ENCODE assay signal across 8 mouse cellular contexts in the genomic region with DNA sequence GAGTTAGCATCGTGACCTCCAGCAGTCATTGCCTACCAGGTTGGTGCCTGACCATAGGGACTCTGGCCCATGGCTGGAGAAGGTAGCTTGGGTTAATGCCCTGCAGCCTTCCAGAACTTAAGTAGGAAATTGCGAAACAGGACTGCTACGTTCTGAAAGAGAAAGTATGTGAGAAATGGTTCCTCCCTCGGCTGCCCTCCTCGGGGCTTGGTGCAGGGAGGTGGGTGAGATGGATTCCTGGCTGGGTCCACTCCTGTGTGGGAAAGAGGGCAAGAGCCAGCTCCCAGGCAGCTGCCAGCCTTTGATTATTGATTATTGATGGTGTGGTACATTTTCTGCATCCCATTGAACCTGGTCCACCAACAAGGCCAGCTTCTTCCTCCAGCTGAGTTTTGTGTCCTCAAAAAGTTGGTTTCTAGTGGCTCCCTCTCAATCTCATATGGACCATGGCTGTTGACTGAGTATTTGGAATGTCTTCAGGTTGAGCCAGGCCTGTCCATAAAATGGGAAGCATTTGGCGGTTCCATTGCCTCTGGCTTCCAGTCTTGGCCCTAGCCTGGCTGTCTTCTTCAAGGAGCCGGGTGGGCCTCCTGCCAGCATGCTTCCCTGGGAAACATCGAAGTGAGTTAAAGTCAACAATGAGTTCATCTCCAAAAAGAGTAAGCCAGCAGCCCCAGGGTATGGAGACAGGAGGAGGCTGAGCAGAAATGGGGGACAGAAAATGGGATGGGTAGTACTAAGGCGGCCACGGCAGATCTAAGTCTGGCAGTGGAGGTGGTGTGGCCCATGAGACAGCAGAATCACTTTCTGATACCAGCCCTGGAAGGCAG. TPM values are rescaled to one million over a fixed set of nuclear protein-coding genes. Genes with fewer than 3 reads are reported as not detected.
DNase-seq lines count a peak whose midpoint lies in the region; ATAC-seq and TF ChIP-seq lines count a peak whose summit lies in the region.

A gene (plus strand): TSS at position 780 of the 830 bp plus-strand sequence.

- H3K9ac ChIP-seq in heart, embryonic 14.5 days (ENCODE audit: low read length): no peak within 1 kb of the TSS

- no peak for ATAC-seq in erythroblast, adult 5-6 weeks (replicated peaks; ENCODE audit: low FRiP score, poor library complexity, severe bottlenecking)
- no peak for ATAC-seq in heart, embryonic 14.5 days (ENCODE audit: insufficient number of reproducible peaks, insufficient read depth, low FRiP score, low read depth)
- ATAC-seq in megakaryocyte progenitor cell, adult 5-6 weeks (replicated peaks; ENCODE audit: poor library complexity): peak; percentile 86

- no peak within 1 kb of the TSS for H3K4me3 ChIP-seq in thymus, adult 2 months (ENCODE audit: control insufficient read depth, insufficient read depth, low read length)
- H3K4me3 ChIP-seq in heart, embryonic 14.5 days (ENCODE audit: control insufficient read depth in 1 of 2, insufficient read depth in 1 of 2, low read depth in 1 of 2, low read length in 2 of 2): no peak within 1 kb of the TSS

- no peaks in the 10 kb centered on the region for H3K9me3 ChIP-seq in heart, embryonic 14.5 days (ENCODE audit: control insufficient read depth, low read length)

- TF ChIP-seq CTCF in thymus, adult 2 months (IDR thresholded peaks at IDR 0.05; ENCODE audit: borderline replicate concordance, control insufficient read depth, extremely low read depth, insufficient read depth, low read length, poor library complexity): no peak

- H3K27me3 ChIP-seq in thymus, adult 2 months (ENCODE audit: control insufficient read depth, insufficient read depth, low read length): no peaks in the 10 kb centered on the region
- H3K27me3 ChIP-seq in heart, embryonic 14.5 days (ENCODE audit: control insufficient read depth, insufficient read depth, low read length): peaks cover 4% of the 10 kb centered on the region

- intact Hi-C loops in left cerebral cortex, postnatal 25 days (cut with DNase I): no loop called here

- no peaks in the 10 kb centered on the region for H3K4me1 ChIP-seq in thymus, adult 2 months (replicated peaks; ENCODE audit: control insufficient read depth, insufficient read depth, low read length)
- H3K4me1 ChIP-seq in heart, embryonic 14.5 days (ENCODE audit: control insufficient read depth in 2 of 2, insufficient read depth in 2 of 2, low read length in 2 of 2): no peaks in the 10 kb centered on the region

- H3K36me3 ChIP-seq in thymus, adult 2 months (ENCODE audit: control insufficient read depth, insufficient read depth, low read length): no peaks in the 10 kb centered on the region
- no peaks in the 10 kb centered on the region for H3K36me3 ChIP-seq in heart, embryonic 14.5 days (ENCODE audit: control insufficient read depth, insufficient read depth, low read length)

- WGBS in thymus, adult 2 months: 67% methylated on average over 10 of the region's 10 CpGs
- 69% methylated on average over 10 of the region's 10 CpGs for WGBS in heart, embryonic 14.5 days

- DNase-seq in thymus, adult 2 months: no peak
- no peak for DNase-seq in thymus, postnatal 4 days
- DNase-seq in left cerebral cortex, postnatal 25 days (ENCODE audit: low spot score in 2 of 2): no peak
- no peak for DNase-seq in retina, postnatal 1 day
- no peak for DNase-seq in B cell, adult 2 months

- no peak within 1 kb of the TSS for H3K4me2 ChIP-seq in heart, embryonic 14.5 days (ENCODE audit: low read length)

- no peak for TF ChIP-seq POLR2A in thymus, adult 2 months (IDR thresholded peaks at IDR 0.05; ENCODE audit: control insufficient read depth, extremely low read depth, insufficient read depth, low read length, poor library complexity)

- H3K27ac ChIP-seq in thymus, adult 2 months (ENCODE audit: control insufficient read depth, insufficient read depth, low read length): no peak within 1 kb of the TSS
- no peak within 1 kb of the TSS for H3K27ac ChIP-seq in heart, embryonic 14.5 days (replicated peaks in 1 of 2; ENCODE audit: control insufficient read depth in 1 of 2, insufficient read depth in 1 of 2, low read depth in 2 of 2, low read length in 2 of 2)

RNA-seq across cellular contexts. Expression of the gene that starts here (rescaled TPM):
- polyA plus RNA-seq in thymus, adult 2 months (2012; rRNA removed): 17.9 and 18.3 TPM in 2 replicates
- total RNA-seq in erythroblast, adult 5-6 weeks (2015; ENCODE audit: low replicate concordance): 11.1 and 36.6 TPM in 2 replicates
- total RNA-seq in erythroblast, adult 5-6 weeks (2017; ENCODE audit: low replicate concordance): 27.7 and 30.8 TPM in 2 replicates
- polyA plus RNA-seq in heart, embryonic 14.5 days (2014; fragmentation: Nextera tagmentation; extraction: Ambion mirVana): 53.2 and 58.5 TPM in 2 replicates
- total RNA-seq in left cerebral cortex, postnatal 25 days (2021): 10 to 100 TPM; 55.4 to 62.6 TPM
- 87.0 and 101 TPM in 2 replicates for total RNA-seq in megakaryocyte progenitor cell, adult 5-6 weeks (2015)
- 133 and 205 TPM in 2 replicates for total RNA-seq in megakaryocyte progenitor cell, adult 5-6 weeks (2017)
